Mouse (Mus musculus) cerebellum, postnatal 25 days (tissue): ENCODE data around the gene Krtap4-2.

Experiments
- DNase-seq, 2 experiments: peaks; one replicate each; pipeline ENCODE4 v3.0.0; 2021; ENCODE audit warnings: mixed read lengths in 2 of 2

Krtap4-2 gene

GRCm38 (mm10) chr11:99585096-99585495, 49.8 kb downstream of the Krtap4-2 start:
- DNase-seq: no peak
